Mouse (Mus musculus): Measurements from ENCODE around the gene Ndufab1. TPM values are rescaled to one million over a fixed set of nuclear protein-coding genes. Genes with fewer than 3 reads are reported as not detected.

The Ndufab1 gene
- polyA plus RNA-seq, 1 experiment from 2014 or later: 1,675 TPM

DNA sequence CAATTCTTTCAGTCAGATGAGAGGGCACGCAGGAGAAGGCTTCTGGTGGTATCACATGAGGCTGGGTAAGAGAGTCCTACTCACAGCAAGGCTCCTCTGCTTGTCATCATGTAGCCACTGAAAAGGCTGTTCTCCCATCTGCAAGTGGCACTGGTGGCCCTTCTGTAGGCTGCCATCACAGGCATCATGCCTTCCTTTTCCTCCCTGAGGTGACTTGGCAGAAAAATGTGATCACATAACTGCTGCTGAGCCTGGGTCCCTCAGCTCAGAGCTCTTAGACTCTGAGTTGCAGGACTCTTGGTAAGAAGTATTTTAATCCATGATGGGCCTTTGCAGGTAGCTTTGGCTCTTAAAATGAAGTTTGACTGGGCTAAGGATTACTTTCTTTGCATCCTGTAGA, 20.6 kb downstream of the Ndufab1 start:
- Histone ChIP-seq H3K4me3 (ENCODE audit: low read length) (no peak overlapping the region), H3K27me3 (ENCODE audit: control insufficient read depth, insufficient read depth, low read length) (no peaks in the 10 kb centered on the region), H3K9me3 (replicated peaks; ENCODE audit: control insufficient read depth, low read length) (no peaks in the 10 kb centered on the region), H3K9ac (ENCODE audit: low read length) (no peak overlapping the region), H3K27ac (ENCODE audit: low read length) (no peak overlapping the region), H3K36me3 (ENCODE audit: control insufficient read depth, insufficient read depth) (peaks cover 51% of the 10 kb centered on the region), H3K4me2 (ENCODE audit: low read depth, low read length) (no peak overlapping the region), H3K4me1 (ENCODE audit: control insufficient read depth, insufficient read depth, low read length) (peaks cover 2% of the 10 kb centered on the region; the same call in 1 of the 2 replicates)
- 97% methylated on average over 1 of the region's 1 CpGs for WGBS
- ATAC-seq (replicated peaks; ENCODE audit: extremely low read depth, insufficient read depth, low FRiP score): no peak

DNA sequence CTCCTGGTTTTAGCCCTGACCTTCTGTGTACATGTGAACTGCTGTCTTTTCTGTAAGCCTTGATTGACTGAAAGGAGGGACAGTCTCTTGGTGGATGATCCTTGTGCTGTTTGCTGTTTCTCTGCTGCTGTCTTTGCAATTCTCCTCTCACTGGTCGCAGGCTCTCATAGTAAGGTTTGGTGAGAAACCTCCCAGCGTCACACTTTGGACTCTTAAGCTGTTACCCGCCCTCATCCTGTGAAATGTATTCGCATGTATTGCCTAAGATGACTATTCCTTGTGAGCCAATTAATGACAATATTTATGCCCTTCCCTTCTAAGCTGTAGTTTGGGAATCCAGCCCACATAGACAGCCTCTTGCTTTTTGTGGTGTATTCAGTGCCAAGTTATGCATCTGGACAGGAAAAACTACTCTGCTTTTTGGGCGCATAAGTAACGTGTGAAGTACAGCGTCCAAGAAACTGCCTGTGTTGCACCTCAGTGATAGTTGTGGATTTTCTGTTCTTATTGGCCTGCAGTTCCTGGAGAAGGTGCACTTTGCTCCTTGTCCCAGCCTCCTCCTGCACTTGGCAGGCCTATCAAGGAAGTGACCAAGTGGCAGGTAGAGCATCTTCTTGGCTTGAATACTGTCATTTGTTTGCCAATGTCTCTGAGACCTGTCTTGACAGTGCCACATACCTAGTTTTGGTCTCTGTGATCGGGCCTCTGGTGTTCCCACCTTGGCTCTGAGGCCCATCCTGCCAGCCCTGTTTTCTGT, 21.7 kb downstream of the Ndufab1 start:
- Histone ChIP-seq H3K4me2 (ENCODE audit: low read depth, low read length) (no peak overlapping the region), H3K36me3 (ENCODE audit: control insufficient read depth, insufficient read depth) (peaks cover 57% of the 10 kb centered on the region), H3K27ac (ENCODE audit: low read length) (no peak overlapping the region), H3K4me3 (ENCODE audit: low read length) (no peak overlapping the region), H3K27me3 (ENCODE audit: control insufficient read depth, insufficient read depth, low read length) (no peaks in the 10 kb centered on the region), H3K9ac (ENCODE audit: low read length) (no peak overlapping the region), H3K4me1 (ENCODE audit: control insufficient read depth, insufficient read depth, low read length) (peaks cover 2% of the 10 kb centered on the region; the same call in 1 of the 2 replicates), H3K9me3 (replicated peaks; ENCODE audit: control insufficient read depth, low read length) (no peaks in the 10 kb centered on the region)
- 89% methylated on average over 8 of the region's 8 CpGs for WGBS
- ATAC-seq (replicated peaks; ENCODE audit: extremely low read depth, insufficient read depth, low FRiP score): no peak

DNA sequence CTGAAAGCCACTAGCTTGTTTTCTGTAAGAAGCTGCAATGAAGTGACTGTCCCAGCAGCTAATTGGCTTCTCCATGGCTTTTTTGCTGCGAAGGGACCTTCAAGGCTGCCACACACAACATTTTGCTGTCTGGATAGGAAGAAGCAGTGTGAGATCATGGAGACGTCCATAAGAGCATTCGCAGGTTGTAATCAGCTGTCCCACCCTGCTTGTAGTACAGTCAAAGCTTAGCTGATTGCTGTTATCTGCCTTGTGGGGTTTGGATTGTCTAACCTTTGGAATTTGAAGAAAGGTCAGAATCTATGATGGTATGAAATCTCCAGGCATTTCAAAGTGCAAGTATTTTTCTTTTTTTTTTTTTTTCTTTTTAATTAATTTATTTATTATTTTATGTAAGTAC, 27.3 kb downstream of the Ndufab1 start:
- 70% methylated on average over 3 of the region's 3 CpGs for WGBS
- no peak for ATAC-seq (replicated peaks; ENCODE audit: extremely low read depth, insufficient read depth, low FRiP score)
- no peak overlapping the region for H3K4me2 ChIP-seq (ENCODE audit: low read depth, low read length)

DNA sequence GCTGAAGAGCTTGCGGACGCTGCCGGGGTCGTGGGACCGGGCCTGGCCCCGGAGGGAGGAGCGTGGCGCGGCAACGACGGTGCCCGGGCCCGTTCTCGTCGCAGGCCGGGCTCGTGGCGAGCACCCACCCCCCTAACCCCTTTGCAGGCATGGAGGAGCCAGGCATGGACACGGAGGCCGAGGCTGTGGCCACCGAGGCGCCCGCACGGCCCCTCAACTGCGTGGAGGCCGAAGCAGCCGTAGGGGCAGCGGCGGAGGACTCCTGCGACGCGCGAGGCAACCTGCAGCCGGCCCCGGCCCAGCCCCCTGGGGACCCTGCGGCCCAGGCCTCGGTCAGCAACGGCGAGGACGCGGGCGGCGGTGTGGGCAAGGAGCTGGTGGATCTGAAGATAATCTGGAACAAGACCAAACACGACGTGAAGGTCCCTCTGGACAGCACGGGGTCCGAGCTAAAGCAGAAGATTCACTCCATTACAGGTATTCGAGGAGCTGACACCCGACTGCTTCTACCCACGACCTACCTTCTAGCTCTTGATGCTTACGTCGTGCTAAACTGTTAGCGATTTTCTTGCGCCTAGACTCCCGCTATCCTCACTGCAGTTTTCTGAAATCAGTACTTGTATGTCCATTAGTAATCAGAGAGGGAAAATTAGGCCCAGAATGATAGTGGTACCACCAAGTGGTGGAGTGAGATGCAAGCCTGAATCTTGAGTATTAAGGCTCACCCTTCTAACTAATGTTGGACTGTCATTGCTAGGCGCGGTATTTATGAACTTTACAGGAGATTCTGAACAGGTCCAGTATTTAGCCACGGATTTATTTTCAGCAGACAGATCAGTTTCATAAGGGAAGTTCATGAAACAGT, 33.9 kb downstream of the Ndufab1 start:
- H3K4me3 ChIP-seq (ENCODE audit: low read length): peak overlapping the region; percentile 99
- peaks cover 31% of the 10 kb centered on the region for H3K4me1 ChIP-seq (ENCODE audit: control insufficient read depth, insufficient read depth, low read length)
- H3K27me3 ChIP-seq (ENCODE audit: control insufficient read depth, insufficient read depth, low read length): no peaks in the 10 kb centered on the region
- H3K4me2 ChIP-seq (ENCODE audit: low read depth, low read length): peak overlapping the region; percentile 71
- peak overlapping the region; percentile 97 for H3K9ac ChIP-seq (ENCODE audit: low read length)
- ATAC-seq (replicated peaks; ENCODE audit: extremely low read depth, insufficient read depth, low FRiP score): peak; percentile 3; the same call in 1 of the 2 replicates
- H3K9me3 ChIP-seq (replicated peaks; ENCODE audit: control insufficient read depth, low read length): no peaks in the 10 kb centered on the region
- WGBS: under 1% methylated on average over 57 of the region's 58 CpGs
- H3K27ac ChIP-seq (ENCODE audit: low read length): peak overlapping the region; percentile 87
- H3K36me3 ChIP-seq (ENCODE audit: control insufficient read depth, insufficient read depth): peaks cover 26% of the 10 kb centered on the region

More for the DNA sequence above, 27.3 kb downstream of the Ndufab1 start:
- no peaks in the 10 kb centered on the region for H3K27me3 ChIP-seq (ENCODE audit: control insufficient read depth, insufficient read depth, low read length)
- H3K9ac ChIP-seq (ENCODE audit: low read length): no peak overlapping the region
- H3K27ac ChIP-seq (ENCODE audit: low read length): no peak overlapping the region
- H3K4me3 ChIP-seq (ENCODE audit: low read length): no peak overlapping the region
- H3K9me3 ChIP-seq (replicated peaks; ENCODE audit: control insufficient read depth, low read length): no peaks in the 10 kb centered on the region
- peaks cover 75% of the 10 kb centered on the region for H3K36me3 ChIP-seq (ENCODE audit: control insufficient read depth, insufficient read depth)
- peaks cover 11% of the 10 kb centered on the region for H3K4me1 ChIP-seq (ENCODE audit: control insufficient read depth, insufficient read depth, low read length)

DNA sequence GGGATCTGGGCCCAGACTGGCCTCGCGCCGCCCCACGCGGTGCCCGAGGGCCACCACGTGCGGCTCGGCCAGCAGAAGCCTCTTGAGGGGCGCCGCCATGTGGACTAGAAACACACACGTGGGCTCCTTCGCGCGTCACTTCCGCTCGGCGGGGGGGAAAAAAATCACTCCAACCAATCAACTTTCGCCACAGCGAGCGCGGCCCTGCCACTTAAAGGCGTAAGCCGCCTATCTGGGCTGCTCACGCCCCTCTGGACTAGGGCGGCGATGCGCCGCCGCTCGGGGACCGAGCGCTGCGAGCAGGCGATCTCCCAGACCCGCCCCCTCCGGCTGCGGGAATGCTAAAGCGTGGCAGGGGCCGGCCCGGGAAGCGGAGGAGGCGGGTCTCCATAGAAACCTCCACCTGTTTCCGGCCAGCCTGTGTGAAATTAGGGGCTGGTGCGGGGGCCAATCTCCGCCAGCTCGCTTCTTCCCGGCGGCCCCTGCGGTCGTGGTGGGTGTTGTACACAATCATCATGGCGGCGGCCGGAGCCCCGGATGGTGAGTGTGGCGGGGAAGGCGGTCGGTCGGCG, 34.7 kb downstream of the Ndufab1 start, which contains the start of the genes Ubfd1 and Ears2:
Ubfd1 (plus strand) TSS at position 231 of the 572 bp plus-strand sequence.
Ears2 (minus strand) TSS at position 319 of the 572 bp plus-strand sequence.
- Histone ChIP-seq H3K4me1 (ENCODE audit: control insufficient read depth, insufficient read depth, low read length) (peaks cover 31% of the 10 kb centered on the region), H3K36me3 (ENCODE audit: control insufficient read depth, insufficient read depth) (peaks cover 26% of the 10 kb centered on the region), H3K27ac (ENCODE audit: low read length) (peak within 1 kb of the TSS; percentile 87), H3K9me3 (replicated peaks; ENCODE audit: control insufficient read depth, low read length) (no peaks in the 10 kb centered on the region), H3K4me3 (ENCODE audit: low read length) (peak within 1 kb of the TSS; percentile 99), H3K4me2 (ENCODE audit: low read depth, low read length) (peak within 1 kb of the TSS; percentile 96), H3K9ac (ENCODE audit: low read length) (peak within 1 kb of the TSS; percentile 97), H3K27me3 (ENCODE audit: control insufficient read depth, insufficient read depth, low read length) (no peaks in the 10 kb centered on the region)
- under 1% methylated on average over 60 of the region's 60 CpGs for WGBS
- peak; percentile 98 for ATAC-seq (replicated peaks; ENCODE audit: extremely low read depth, insufficient read depth, low FRiP score)

DNA sequence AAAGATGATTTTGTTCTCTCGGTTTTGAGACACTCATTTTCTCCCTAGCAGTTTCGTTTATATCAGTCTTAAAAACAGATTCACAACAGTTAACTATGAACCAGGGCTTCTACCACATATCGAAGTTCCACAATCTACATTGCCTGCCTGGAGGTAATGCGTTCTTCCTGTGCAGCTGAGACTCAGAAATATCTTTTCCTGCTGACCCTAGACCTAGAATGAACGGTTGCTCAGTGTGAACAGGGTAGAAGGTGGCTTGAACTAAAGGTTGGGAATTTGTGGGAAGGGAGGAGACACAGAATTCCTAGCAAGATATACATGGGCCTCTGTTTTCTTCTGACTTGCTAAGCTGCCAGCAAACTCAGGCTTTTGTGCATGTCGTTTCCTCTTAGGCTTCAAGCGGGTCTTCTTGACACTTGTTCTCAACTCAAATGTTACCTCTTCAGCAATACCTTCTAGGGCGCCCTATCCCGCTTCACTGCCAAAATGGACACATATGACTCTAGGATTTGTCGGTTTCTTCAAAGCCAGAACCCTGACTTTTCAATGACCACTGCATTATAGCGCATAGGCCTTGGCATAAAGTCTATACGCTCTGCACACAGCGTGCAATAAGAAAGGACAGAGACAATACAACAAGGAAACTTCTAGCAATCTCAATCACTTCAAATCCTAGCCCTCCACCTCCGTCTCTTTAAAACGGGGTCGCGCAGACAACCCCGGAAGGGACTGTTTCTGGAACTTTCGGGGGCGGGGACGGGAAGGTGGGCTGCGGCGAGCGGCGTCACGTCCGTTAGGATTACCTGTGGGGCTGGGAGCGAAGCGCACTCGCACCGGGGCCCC, 35.4 kb downstream of the Ndufab1 start:
- Histone ChIP-seq H3K27ac (ENCODE audit: low read length) (peak overlapping the region; percentile 87), H3K4me3 (ENCODE audit: low read length) (peak overlapping the region; percentile 99), H3K4me2 (ENCODE audit: low read depth, low read length) (peak overlapping the region; percentile 96), H3K27me3 (ENCODE audit: control insufficient read depth, insufficient read depth, low read length) (no peaks in the 10 kb centered on the region), H3K9ac (ENCODE audit: low read length) (peak overlapping the region; percentile 97), H3K4me1 (ENCODE audit: control insufficient read depth, insufficient read depth, low read length) (peaks cover 31% of the 10 kb centered on the region), H3K9me3 (replicated peaks; ENCODE audit: control insufficient read depth, low read length) (no peaks in the 10 kb centered on the region), H3K36me3 (ENCODE audit: control insufficient read depth, insufficient read depth) (peaks cover 20% of the 10 kb centered on the region; the same call in 1 of the 2 replicates)
- WGBS: 13% methylated on average over 31 of the region's 31 CpGs
- peak; percentile 43; the same call in 1 of the 2 replicates for ATAC-seq (replicated peaks; ENCODE audit: extremely low read depth, insufficient read depth, low FRiP score)

DNA sequence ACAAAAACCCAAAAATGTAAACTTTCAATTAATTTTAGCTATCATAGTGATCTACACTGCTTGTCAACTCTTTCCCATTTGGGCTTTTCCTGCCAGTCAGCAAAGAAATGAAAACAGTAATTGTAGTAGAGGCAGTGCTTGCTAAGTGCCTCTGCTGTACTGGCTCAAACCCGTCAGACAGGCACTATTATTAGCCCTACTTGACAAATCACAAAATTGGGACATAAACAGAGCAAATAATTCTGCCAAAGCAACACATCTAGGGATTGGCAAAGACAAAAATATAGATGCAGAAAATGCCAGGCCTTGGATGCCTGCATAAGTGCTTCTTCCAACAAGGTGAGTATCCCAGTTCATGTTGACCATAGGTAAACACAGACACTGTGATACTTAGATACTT, 36.0 kb downstream of the Ndufab1 start:
- Histone ChIP-seq H3K9me3 (replicated peaks; ENCODE audit: control insufficient read depth, low read length) (no peaks in the 10 kb centered on the region), H3K4me3 (ENCODE audit: low read length) (peak overlapping the region; percentile 99; the same call in 1 of the 2 replicates), H3K4me2 (ENCODE audit: low read depth, low read length) (peak overlapping the region; percentile 96), H3K27ac (ENCODE audit: low read length) (peak overlapping the region; percentile 87), H3K27me3 (ENCODE audit: control insufficient read depth, insufficient read depth, low read length) (no peaks in the 10 kb centered on the region), H3K9ac (ENCODE audit: low read length) (peak overlapping the region; percentile 97; the same call in 1 of the 2 replicates), H3K36me3 (ENCODE audit: control insufficient read depth, insufficient read depth) (peaks cover 17% of the 10 kb centered on the region; the same call in 1 of the 2 replicates), H3K4me1 (ENCODE audit: control insufficient read depth, insufficient read depth, low read length) (peaks cover 30% of the 10 kb centered on the region)
- WGBS: 33% methylated on average over 1 of the region's 1 CpGs
- no peak for ATAC-seq (replicated peaks; ENCODE audit: extremely low read depth, insufficient read depth, low FRiP score)

DNA sequence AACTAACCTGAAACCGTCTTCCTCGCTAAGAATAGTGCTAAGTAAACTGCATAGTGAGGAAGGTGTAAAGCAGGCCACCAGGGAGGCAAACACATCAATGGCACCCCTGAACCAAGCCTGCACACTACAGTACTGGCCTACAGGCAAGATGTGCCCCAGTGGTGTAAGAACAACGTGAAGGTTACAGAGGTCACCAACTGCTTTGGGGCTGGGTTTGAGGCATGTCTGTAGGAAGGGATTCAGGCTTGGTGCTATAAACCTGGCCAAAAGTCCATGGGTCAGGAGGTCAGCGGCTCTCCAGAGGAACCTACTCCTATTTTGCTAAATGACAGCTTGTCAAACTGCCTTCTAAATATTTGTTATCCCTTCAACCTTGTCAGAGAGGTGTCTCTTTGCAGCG, 45.1 kb downstream of the Ndufab1 start:
- WGBS: 79% methylated on average over 5 of the region's 5 CpGs
- Histone ChIP-seq H3K9me3 (replicated peaks; ENCODE audit: control insufficient read depth, low read length) (0 out of 2 replicates have a peak, but pooled peaks cover 2% of the 10 kb centered on the region), H3K4me3 (ENCODE audit: low read length) (no peak overlapping the region), H3K9ac (ENCODE audit: low read length) (no peak overlapping the region), H3K36me3 (ENCODE audit: control insufficient read depth, insufficient read depth) (peaks cover 30% of the 10 kb centered on the region), H3K4me2 (ENCODE audit: low read depth, low read length) (no peak overlapping the region), H3K4me1 (ENCODE audit: control insufficient read depth, insufficient read depth, low read length) (no peaks in the 10 kb centered on the region), H3K27me3 (ENCODE audit: control insufficient read depth, insufficient read depth, low read length) (no peaks in the 10 kb centered on the region), H3K27ac (ENCODE audit: low read length) (no peak overlapping the region)
- ATAC-seq (replicated peaks; ENCODE audit: extremely low read depth, insufficient read depth, low FRiP score): no peak

Data from heart, embryonic 16.5 days (tissue).